In the genomic region with DNA sequence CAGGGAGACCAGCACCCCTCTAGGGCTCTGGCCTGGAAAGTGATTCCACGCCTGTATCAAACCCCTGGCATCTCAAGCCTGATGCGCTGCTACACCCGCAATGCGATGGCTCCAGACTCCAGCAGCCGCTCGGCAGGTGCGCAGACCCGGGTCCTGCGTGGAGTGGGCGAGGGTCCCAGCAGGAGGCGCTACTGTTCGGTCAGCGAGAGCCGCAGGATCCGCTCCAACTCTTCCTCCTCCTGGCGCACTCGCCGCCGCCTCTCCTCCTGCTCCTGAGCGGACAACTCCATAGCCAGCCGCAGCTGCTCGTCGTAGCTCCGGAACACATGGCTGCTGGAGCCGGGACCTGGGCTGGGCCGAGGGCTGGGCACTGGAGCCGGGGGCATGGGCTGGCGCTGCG, we compare ENCODE assay signal across 16 mouse cellular contexts. TPM values are rescaled to one million over a fixed set of nuclear protein-coding genes. Genes with fewer than 3 reads are reported as not detected.
"Had no signal": no experiment of that assay in that cellular context is flagged by ENCODE, and none has a peak within 500 bp of the region (broad histone marks: within the 10 kb centered on the region; RNA-seq: fewer than 3 reads in every experiment).

No protein-coding gene starts in this region.

- H3K9ac ChIP-seq: limb, embryonic 15.5 days; liver, embryonic 12.5 days; lung, embryonic 14.5 days; midbrain, embryonic 13.5 days; neural tube, embryonic 13.5 days; stomach, embryonic 15.5 days had no signal

- ATAC-seq: liver, embryonic 12.5 days; midbrain, embryonic 13.5 days had no signal

- H3K4me2 ChIP-seq: limb, embryonic 15.5 days; liver, embryonic 12.5 days; lung, embryonic 14.5 days; midbrain, embryonic 13.5 days; neural tube, embryonic 13.5 days; stomach, embryonic 15.5 days had no signal

- H3K27ac ChIP-seq: kidney, postnatal 0 days; left cerebral cortex, adult 2 months; limb, embryonic 15.5 days; liver, embryonic 12.5 days; midbrain, embryonic 13.5 days; neural tube, embryonic 13.5 days; stomach, embryonic 15.5 days had no signal

- H3K4me3 ChIP-seq: left cerebral cortex, adult 2 months; limb, embryonic 15.5 days; liver, embryonic 12.5 days; midbrain, embryonic 13.5 days; neural tube, embryonic 13.5 days; stomach, embryonic 15.5 days had no signal

- DNase-seq: kidney, adult 9 months; kidney, postnatal 4 days; lung, embryonic 14.5 days; lung, postnatal 14 days; right cerebral cortex, postnatal 14 days; thymus, adult 18-20 months; thymus, postnatal 14 days had no signal

- H3K9me3 ChIP-seq: limb, embryonic 15.5 days; liver, embryonic 12.5 days; midbrain, embryonic 13.5 days; neural tube, embryonic 13.5 days; stomach, embryonic 15.5 days had no signal

RNA-seq across cellular contexts. Expression of gene Coro6, which starts 9.2 kb away (rescaled TPM):
- total RNA-seq: megakaryocyte progenitor cell, adult 5-6 weeks had no signal
- polyA plus RNA-seq: liver, embryonic 12.5 days; midbrain, embryonic 13.5 days had no signal

RNA-seq across cellular contexts. Expression of gene Ankrd13b, which starts 18.1 kb away (rescaled TPM):
- total RNA-seq: monocyte, adult 5-6 weeks had no signal

RNA-seq across cellular contexts. Expression of gene Trp53i13, which starts 44.4 kb away (rescaled TPM):
- total RNA-seq: monocyte, adult 5-6 weeks had no signal
